Mouse (Mus musculus) left cerebral cortex, adult 18-20 months (tissue): Measurements from ENCODE around the gene Tcf7l2. TPM values are rescaled to one million over a fixed set of nuclear protein-coding genes. Genes with fewer than 3 reads are reported as not detected.
A peak's percentile ranks its signal among the peaks of the same experiment; 100 is the strongest.

Experiments
- DNase-seq, 2 experiments: peaks; one replicate each; pipeline ENCODE4 v3.0.0; 2021 to 2022; ENCODE audit warnings: low spot score in 2 of 2, mixed read lengths in 1 of 2
- total RNA-seq, 2 experiments: library from RNA; stranded (reverse); gene quantifications; 2 replicates each; pipeline ENCODE4 v1.2.3; 2021

The Tcf7l2 gene
- total RNA-seq, 2 experiments from 2014 or later, result 7.4 to 8.9 TPM

- DNase-seq, result no peak
Observed at GRCm38 (mm10) chr19:55722376-55722775, 19.2 kb upstream of the Tcf7l2 start.

- no peak for DNase-seq
Observed at GRCm38 (mm10) chr19:55729376-55729775, 12.2 kb upstream of the Tcf7l2 start.

- no peak for DNase-seq
Observed at GRCm38 (mm10) chr19:55732499-55732898, 9.1 kb upstream of the Tcf7l2 start.

GRCm38 (mm10) chr19:55732994-55733393 lies 8.6 kb upstream of the Tcf7l2 start:
- no peak for DNase-seq

GRCm38 (mm10) chr19:55736016-55736415 lies 5.6 kb upstream of the Tcf7l2 start:
- no peak for DNase-seq

- DNase-seq, result no peak
Observed at GRCm38 (mm10) chr19:55739713-55740112, 1.9 kb upstream of the Tcf7l2 start.

GRCm38 (mm10) chr19:55740753-55741438 lies 724 bp upstream of the Tcf7l2 start:
- no peak for DNase-seq

GRCm38 (mm10) chr19:55742386-55743000 lies 873 bp downstream of the Tcf7l2 start:
- DNase-seq, result peak; percentile 7 to 8

GRCm38 (mm10) chr19:55743001-55743556 lies 1.5 kb downstream of the Tcf7l2 start:
- DNase-seq, result no peak

GRCm38 (mm10) chr19:55743557-55744441 lies 2.2 kb downstream of the Tcf7l2 start:
- DNase-seq, result peak; percentile 12 to 22

GRCm38 (mm10) chr19:55744576-55745191 lies 3.1 kb downstream of the Tcf7l2 start:
- DNase-seq, result no peak

- DNase-seq, result no peak
Observed at GRCm38 (mm10) chr19:55745192-55745578, 3.6 kb downstream of the Tcf7l2 start.

GRCm38 (mm10) chr19:55746241-55746640 lies 4.6 kb downstream of the Tcf7l2 start:
- no peak for DNase-seq

GRCm38 (mm10) chr19:55747237-55747925 lies 5.8 kb downstream of the Tcf7l2 start:
- DNase-seq, result no peak

GRCm38 (mm10) chr19:55747926-55748291 lies 6.3 kb downstream of the Tcf7l2 start:
- no peak for DNase-seq

GRCm38 (mm10) chr19:55748801-55749200 lies 7.2 kb downstream of the Tcf7l2 start:
- no peak for DNase-seq

GRCm38 (mm10) chr19:55749532-55749931 lies 7.9 kb downstream of the Tcf7l2 start:
- DNase-seq, result no peak

GRCm38 (mm10) chr19:55750048-55750447 lies 8.4 kb downstream of the Tcf7l2 start:
- no peak for DNase-seq

- DNase-seq, result no peak
Observed at GRCm38 (mm10) chr19:55750465-55750864, 8.8 kb downstream of the Tcf7l2 start.

- DNase-seq, result no peak
Observed at GRCm38 (mm10) chr19:55752861-55753260, 11.2 kb downstream of the Tcf7l2 start.

- no peak for DNase-seq
Observed at GRCm38 (mm10) chr19:55754303-55754702, 12.7 kb downstream of the Tcf7l2 start.
